Mouse (Mus musculus) embryonic fibroblast, embryonic 13.5 days (primary cell): Measurements from ENCODE around the gene Pgls. TPM values are rescaled to one million over a fixed set of nuclear protein-coding genes. Genes with fewer than 3 reads are reported as not detected.

ENCODE experiments used
- H3K27ac ChIP-seq: 2 replicates; pipeline ENCODE4 v1.5.1; 2012; ENCODE audit warnings: low read length, control low read depth, inconsistent platforms; ENCODE audit not compliant: insufficient read depth
- H3K4me1 ChIP-seq: 2 replicates; pipeline ENCODE4 v1.6.1; 2011; ENCODE audit warnings: low read length; ENCODE audit not compliant: control insufficient read depth, insufficient read depth
- H3K4me3 ChIP-seq: 2 replicates; pipeline ENCODE4 v1.5.1; 2011; ENCODE audit warnings: mild to moderate bottlenecking, control low read depth, low read length; ENCODE audit not compliant: insufficient read depth
- CTCF ChIP-seq: IDR thresholded peaks from 2 replicates; pipeline ENCODE4 v1.5.1; 2011; ENCODE audit warnings: mild to moderate bottlenecking, control low read depth, low read length, moderate library complexity, borderline replicate concordance; ENCODE audit not compliant: insufficient read depth
- POLR2A ChIP-seq: IDR thresholded peaks from 2 replicates; pipeline ENCODE4 v1.6.1; 2011; ENCODE audit warnings: low read depth, mild to moderate bottlenecking, control low read depth, low read length, moderate library complexity
- polyA plus RNA-seq: library from polyadenylated mRNA; stranded (reverse); fragments of >200 nt; gene quantifications from 2 replicates; pipeline ENCODE4 v1.2.4, GENCODE M21; 2011; ENCODE audit warnings: low read depth; ENCODE audit not compliant: missing spikeins, insufficient read length

The Pgls gene
- polyA plus RNA-seq, 1 experiment = 86.0 TPM

- Histone ChIP-seq H3K4me3 (peak within 1 kb of the TSS; percentile 22), H3K4me1 (no peaks in the 10 kb centered on the region), H3K27ac (no peak within 1 kb of the TSS)
- no peak for TF ChIP-seq POLR2A
- no peak for TF ChIP-seq CTCF
Measured at GRCm38 (mm10) chr8:71558071-71558957, 33.7 kb upstream of the Pgls start, which contains the start of gene Tmem221. Gene Tmem221, minus strand, starts transcription at chr8:71558871.

GRCm38 (mm10) chr8:71558958-71559690 lies 32.9 kb upstream of the Pgls start:
- TF ChIP-seq CTCF = no peak
- TF ChIP-seq POLR2A = 0 out of 2 replicates have a peak, but pooled peaks have one; percentile 13
- Histone ChIP-seq H3K4me1 (no peaks in the 10 kb centered on the region), H3K4me3 (peak overlapping the region; percentile 22), H3K27ac (no peak overlapping the region)

- H3K4me3 ChIP-seq = no peak overlapping the region
- TF ChIP-seq CTCF = no peak
- TF ChIP-seq POLR2A = no peak
- H3K27ac ChIP-seq = no peak overlapping the region
- no peaks in the 10 kb centered on the region for H3K4me1 ChIP-seq
Measured at GRCm38 (mm10) chr8:71560071-71560470, 31.9 kb upstream of the Pgls start.

GRCm38 (mm10) chr8:71560765-71561164 lies 31.2 kb upstream of the Pgls start:
- H3K4me1 ChIP-seq = no peaks in the 10 kb centered on the region
- H3K4me3 ChIP-seq = no peak overlapping the region
- H3K27ac ChIP-seq = no peak overlapping the region
- TF ChIP-seq POLR2A (no peak), CTCF (no peak)

- Histone ChIP-seq H3K4me3 (no peak overlapping the region), H3K27ac (no peak overlapping the region), H3K4me1 (no peaks in the 10 kb centered on the region)
- TF ChIP-seq POLR2A (no peak), CTCF (peak; percentile 88)
Measured at GRCm38 (mm10) chr8:71561401-71561800, 30.6 kb upstream of the Pgls start.

- H3K27ac ChIP-seq = no peak overlapping the region
- TF ChIP-seq CTCF (peak; percentile 65), POLR2A (no peak)
- H3K4me1 ChIP-seq = no peaks in the 10 kb centered on the region
- no peak overlapping the region for H3K4me3 ChIP-seq
Measured at GRCm38 (mm10) chr8:71562751-71563150, 29.2 kb upstream of the Pgls start.

- no peaks in the 10 kb centered on the region for H3K4me1 ChIP-seq
- no peak overlapping the region for H3K4me3 ChIP-seq
- 0 out of 2 replicates have a peak, but pooled peaks have one; percentile 9 for TF ChIP-seq CTCF
- no peak for TF ChIP-seq POLR2A
- H3K27ac ChIP-seq = no peak overlapping the region
Measured at GRCm38 (mm10) chr8:71563992-71564391, 28.0 kb upstream of the Pgls start.

- H3K4me3 ChIP-seq = no peak within 1 kb of the TSS
- 0 out of 2 replicates have a peak, but pooled peaks cover 3% of the 10 kb centered on the region for H3K4me1 ChIP-seq
- TF ChIP-seq CTCF (no peak), POLR2A (no peak)
- H3K27ac ChIP-seq = no peak within 1 kb of the TSS
Measured at GRCm38 (mm10) chr8:71566501-71566900, 25.5 kb upstream of the Pgls start, which contains the start of gene Nxnl1. Gene Nxnl1, minus strand, starts transcription at chr8:71566601.

- no peak overlapping the region for H3K4me3 ChIP-seq
- H3K4me1 ChIP-seq = 0 out of 2 replicates have a peak, but pooled peaks cover 3% of the 10 kb centered on the region
- H3K27ac ChIP-seq = no peak overlapping the region
- TF ChIP-seq POLR2A (no peak), CTCF (no peak)
Measured at GRCm38 (mm10) chr8:71567587-71567986, 24.4 kb upstream of the Pgls start.

GRCm38 (mm10) chr8:71568387-71568937 lies 23.5 kb upstream of the Pgls start, which contains the start of gene Slc27a1:
Gene Slc27a1, plus strand, starts transcription at chr8:71568882.
- Histone ChIP-seq H3K4me3 (peak within 1 kb of the TSS; percentile 37), H3K27ac (no peak within 1 kb of the TSS), H3K4me1 (0 out of 2 replicates have a peak, but pooled peaks cover 3% of the 10 kb centered on the region)

More at GRCm38 (mm10) chr8:71568387-71568937, 23.5 kb upstream of the Pgls start, which contains the start of gene Slc27a1:
- TF ChIP-seq POLR2A (no peak), CTCF (no peak)
